Mouse (Mus musculus): ENCODE measurements around the gene Sgcd.

DNA sequence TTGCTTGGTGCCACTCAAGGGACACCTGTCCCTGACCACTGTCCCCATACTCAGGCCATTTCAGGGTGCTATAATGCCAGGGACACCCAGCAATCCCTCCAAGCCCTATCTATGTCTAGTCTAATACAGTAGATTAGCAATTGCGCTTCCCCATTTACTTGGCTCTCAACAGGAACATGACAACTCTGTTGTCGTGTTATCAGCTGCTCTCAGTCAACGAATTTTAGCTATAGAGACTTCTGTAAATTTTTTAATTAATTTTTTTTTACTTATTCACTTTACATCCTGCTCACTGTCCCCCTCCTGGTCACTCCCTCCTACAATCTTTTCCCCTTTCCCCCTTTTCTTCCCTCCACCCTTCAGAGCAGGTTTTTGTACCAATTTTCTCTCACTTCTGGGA is 542.4 kb downstream of the Sgcd start:
- TF ChIP-seq CTCF (IDR thresholded peaks at IDR 0.05) (no peak), EP300 (IDR thresholded peaks at IDR 0.05) (no peak)

Measured in lung, postnatal 0 days (tissue).